Mouse (Mus musculus): ENCODE data around the gene Tspan7.
A peak's percentile ranks its signal among the peaks of the same experiment; 100 is the strongest.

The Tspan7 gene

DNA sequence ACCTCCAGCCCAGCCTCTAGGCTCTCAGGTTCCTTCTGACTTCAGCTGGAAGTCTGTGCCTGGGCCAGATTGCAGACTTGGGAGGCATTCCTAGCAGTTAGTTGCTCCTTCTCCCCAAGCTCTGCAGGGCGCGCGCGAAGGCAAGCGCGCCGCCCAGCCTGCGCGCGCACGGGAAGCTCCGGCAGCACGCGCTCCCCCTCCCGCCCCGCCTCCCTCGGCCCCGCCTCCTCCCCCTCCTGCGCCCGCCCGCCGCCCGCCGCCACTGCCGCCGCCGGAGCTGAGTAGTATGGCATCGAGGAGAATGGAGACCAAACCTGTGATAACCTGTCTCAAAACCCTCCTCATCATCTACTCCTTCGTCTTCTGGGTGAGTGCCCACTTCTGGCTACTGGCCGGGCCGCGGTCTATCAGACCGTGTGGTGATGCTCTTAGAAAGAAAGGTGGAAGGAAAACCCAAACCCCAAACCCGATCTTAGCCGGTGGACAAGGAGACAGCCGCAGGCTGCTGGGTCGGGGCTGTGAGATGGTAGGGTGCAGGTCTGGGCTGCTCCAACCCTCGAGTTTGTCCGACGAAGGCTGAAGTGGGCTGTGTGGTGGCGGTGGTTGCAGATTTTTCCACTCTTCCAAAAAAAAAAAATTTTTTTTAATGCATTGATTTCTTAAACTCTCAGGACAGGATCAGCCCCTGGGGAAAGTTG, at the start of gene Tspan7:
Gene Tspan7, plus strand, starts transcription at position 287 of the 698 bp plus-strand sequence.
- peak; percentile 74 for DNase-seq (ENCODE audit: low read depth, low spot score)

DNA sequence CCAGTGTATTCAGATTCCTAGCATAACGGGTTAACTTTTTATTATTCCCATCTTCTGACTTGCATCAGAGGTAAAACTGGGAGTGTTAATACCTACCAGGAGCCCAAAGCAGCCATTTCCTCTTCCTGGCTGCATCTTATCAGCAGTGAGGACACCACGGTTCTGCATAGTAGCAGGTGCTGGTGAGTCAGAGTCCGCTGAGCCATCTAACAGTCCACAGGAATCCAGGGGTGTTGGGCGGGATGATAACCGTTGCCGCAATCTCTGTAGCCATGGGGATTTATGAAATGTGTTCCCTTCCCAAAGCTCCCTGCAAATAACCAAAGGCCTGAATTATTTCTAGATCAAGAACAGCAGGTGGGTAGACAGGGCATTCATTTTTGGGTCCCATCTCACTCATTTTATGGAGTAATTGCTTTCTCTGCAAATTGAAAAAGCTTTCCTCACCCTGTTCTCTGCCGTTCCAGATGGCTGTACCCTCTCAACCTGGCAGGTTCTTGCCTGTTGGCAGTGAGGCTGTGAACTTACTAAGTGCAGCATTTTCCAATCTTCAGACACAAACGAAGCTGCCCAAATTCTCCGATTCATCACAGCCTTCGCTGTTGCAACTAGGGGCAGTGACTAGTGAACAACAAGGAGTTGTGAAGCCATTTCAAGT, 35.5 kb upstream of the Tspan7 start:
- DNase-seq (ENCODE audit: low read depth, low spot score), result no peak

DNA sequence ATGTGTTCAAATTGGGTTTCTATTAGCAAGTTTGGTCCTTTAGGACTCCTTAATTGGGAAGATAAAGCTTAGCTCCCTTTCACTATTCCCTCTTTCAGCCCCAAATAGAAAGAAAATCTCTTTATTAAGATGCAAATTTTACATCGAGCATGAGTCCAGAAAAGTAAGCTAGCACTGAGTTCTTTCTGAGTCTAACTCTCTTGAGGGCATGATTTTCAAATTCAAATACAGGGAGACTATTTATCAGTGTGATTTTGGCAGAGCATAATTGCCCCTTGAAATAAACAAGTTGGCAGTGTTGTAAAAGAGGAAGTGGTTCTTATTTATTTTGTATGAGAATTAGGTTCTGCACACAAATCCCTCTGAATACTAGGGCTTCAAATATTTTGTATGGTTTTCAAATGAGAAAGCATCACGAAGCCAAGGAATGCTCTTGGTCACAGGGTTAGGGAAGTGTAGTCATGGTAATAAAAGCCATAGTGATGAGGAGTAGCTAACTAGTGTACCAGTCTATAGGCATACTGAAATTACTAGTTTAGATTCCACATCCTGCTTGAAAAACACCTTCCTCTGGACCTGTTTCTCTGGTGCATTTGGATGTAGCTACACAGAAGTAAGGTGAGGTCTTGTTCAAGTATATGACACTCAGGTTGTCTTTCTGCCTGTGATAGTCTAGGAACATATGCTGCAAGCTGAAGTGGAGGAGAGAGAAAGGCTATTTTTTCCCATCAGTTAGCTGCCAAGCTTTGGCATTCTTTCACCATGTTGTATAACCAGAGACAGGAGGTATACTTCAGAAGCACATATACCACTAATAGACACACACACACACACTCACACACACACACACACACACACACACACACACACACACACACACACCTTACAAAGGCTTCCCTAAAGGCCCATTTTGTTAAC, 34.6 kb upstream of the Tspan7 start:
- DNase-seq (ENCODE audit: low read depth, low spot score), result no peak

DNA sequence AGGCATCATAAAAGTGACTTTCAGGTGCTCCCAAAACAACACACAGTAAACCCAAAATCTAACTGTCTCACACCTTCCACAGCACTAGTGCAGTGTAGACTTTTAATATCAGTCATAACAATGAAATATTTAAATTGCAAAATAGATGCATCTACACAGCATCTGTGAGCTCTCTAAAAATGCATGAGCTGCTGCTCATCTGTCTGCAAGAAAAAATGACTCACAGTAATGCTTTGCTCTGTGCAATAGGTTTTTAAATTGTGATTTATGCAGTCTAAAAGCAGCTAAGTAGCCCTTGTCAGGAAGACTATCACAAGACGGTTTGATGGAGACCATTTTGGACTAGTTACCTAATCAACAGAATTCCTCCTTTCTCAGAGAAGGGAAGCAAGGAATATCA, 31.2 kb upstream of the Tspan7 start:
- DNase-seq (ENCODE audit: low read depth, low spot score), result no peak

DNA sequence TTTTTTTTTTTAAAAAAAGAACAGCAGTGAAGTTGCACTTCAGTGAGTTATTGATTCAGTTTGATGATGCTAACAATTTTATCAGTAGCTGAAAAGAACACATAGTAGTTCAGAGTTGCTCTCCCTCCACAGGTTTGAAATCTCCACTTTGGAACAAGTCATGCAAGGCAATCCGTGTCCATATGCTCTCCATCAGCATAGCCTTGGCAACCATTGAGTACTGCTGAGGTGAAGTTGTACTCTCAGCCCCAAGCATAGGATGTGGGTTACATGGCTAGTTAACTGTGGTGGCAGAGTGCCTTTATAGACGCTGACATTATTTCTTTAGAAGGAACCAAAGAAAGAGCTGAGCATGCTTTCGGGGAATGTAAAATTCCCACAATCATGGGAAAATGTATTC, 27.7 kb upstream of the Tspan7 start:
- no peak for DNase-seq (ENCODE audit: low read depth, low spot score)

DNA sequence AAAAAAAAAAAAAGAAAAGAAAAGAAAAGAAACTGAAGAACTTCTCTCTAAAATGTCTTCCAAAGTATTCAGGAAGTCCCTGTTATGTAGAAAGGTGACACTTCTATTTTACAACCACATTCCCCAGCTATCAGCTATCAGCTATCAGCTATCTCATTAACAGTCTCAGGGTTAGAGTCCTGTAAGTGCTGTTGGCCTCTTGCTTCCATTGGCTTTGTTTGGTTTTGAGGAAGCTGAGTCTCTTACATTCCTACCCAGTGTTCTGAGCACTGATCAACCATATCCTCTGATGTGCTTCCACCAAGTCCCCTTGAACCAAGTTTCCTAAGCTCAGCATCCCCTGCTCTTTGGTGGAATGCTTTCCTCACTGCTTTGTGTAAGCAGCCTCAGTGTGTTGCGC, 7.9 kb upstream of the Tspan7 start:
- no peak for DNase-seq (ENCODE audit: low read depth, low spot score)

DNA sequence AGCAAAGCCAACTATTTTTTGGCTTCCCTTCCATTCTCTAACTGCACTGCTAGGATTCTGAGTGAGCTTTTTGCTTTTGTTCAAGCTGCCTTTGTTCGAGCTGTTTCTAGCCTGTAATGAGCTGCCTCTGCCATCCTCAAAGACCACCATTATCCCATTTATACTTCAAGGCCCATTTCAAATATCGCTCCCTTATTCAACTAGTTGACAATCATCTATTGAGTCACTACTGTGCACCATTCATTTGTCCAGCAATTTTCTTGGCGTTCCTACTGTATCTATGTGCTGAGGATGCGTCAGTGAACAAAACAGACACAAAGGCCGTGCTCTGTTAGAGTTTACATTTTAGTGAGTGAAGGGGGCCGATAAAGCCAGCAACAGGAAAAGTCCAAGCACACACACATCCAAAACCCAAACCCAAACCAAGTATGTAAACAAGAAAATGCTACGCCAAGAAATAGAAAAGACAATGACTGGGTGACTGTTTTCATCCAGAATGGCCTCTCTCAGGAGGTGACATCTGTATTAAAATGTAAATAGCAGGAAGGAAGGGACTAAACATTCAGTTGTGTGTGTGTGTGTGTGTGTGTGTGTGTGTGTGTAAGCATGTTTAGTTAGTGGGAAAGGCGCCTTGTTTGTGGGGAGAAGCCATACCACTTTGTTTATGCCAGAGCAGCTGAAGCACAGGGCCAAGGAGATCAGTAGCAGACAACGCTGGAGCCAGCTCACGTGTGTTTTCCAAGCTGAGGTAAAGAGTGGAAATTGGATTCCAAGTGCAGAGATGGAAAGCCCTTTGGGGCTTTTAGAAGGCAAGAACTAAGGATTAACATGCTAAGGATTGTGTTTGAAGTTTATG, 5.7 kb upstream of the Tspan7 start:
- DNase-seq (ENCODE audit: low read depth, low spot score), result no peak

DNA sequence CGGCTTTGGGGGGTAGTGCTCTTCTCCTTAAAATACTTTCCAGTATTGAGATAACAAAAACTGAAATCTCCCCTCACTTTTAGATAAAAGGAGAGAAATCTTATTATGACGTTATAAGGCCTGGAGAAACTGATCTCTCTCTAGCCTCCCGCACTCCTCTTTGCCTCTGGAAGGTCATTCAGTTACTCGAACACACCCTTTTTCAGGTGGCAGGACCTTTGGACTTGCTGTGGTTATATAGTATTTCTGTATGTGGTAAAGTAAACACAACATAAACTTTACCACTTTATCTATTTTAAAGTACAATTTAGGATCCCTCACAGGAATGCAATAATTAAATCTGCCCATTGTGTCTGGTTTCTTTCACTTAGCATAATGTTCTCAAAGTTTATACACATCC, 5.0 kb upstream of the Tspan7 start:
- DNase-seq (ENCODE audit: low read depth, low spot score), result no peak

DNA sequence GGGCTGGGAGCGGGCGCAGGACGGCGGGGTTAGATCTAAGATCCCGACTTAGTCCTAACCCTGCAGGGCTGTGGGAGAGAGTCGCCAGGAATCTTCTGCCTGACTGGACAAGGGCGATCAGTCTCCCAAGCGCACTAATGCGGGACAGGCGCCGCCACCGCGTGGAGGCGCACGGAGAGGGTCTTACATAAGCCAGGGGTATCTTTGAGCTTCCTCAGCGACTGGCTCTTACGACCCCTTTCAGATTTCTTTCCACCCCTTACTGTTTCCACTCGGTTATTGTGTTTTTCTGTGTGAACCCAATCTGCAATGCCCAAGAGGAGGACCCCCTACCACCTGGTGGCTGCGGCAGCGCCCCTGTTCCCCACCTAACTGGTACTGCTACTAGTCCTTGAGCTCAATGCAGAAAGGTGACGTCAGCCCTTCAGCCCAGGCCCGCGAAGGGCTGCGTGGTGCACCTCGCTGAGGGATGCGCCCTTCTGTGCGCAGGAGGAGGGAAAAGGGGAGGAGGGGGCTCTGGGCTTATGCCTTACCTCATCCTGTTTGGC, 780 bp downstream of the Tspan7 start:
- DNase-seq (ENCODE audit: low read depth, low spot score), result peak; percentile 69

DNA sequence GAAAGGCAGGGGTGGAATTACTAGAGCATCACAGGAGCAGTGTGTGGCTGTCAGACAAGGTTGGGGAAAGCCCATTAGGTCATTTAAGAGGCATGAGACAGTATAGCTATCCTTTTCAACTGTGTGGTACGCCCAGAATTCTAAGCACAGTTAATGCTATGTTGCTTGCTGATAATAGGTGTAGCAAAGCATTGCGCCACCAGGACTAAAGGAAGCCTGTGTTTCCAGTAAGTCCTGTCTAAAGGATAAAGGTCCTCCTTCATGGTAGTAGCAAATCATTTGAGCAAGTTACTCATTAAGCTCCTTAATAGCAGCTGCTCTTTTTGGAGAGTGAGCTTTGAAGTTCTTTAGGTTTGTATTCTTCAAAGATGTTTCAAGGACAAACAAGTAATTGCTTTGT, 13.6 kb downstream of the Tspan7 start:
- DNase-seq (ENCODE audit: low read depth, low spot score), result no peak

DNA sequence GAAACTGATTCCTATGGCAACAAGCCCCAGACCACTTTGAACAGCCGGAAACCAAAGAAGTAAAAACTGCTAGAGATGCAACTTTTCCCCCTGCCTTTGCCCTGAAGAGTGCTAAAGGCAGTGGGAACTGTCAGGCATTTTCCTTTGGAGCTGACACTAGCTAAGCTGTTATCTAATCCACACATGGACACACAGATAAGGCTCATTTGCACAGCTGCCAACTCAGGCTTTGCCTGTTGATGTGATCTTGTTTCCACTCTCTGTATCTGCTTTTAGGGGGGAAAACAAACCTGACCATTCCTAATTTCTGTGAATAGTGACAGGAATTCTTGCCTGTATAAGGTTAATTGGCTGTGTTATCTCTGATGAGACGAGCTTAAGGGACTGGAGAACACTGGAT, 17.7 kb downstream of the Tspan7 start:
- DNase-seq (ENCODE audit: low read depth, low spot score), result no peak

DNA sequence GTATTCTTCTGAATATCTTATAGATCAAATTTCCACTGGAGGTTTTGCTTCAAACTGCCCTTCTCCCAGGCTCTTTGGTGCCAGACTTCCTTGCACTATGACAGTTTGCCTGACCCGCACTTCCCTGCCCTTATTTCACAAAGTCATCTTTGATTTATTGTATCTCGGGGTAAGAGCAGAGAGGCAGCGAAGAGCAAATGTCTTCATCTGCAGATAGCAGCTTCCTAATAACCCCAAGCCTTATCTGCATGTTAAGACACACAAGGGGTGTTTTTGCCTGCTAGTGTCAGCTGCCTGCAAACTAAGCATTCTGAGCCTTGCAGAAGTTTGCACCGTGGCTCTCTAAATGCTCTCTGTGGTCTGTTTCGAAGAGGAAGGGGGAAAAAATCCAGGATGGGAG, 29.5 kb downstream of the Tspan7 start:
- DNase-seq (ENCODE audit: low read depth, low spot score), result no peak

DNA sequence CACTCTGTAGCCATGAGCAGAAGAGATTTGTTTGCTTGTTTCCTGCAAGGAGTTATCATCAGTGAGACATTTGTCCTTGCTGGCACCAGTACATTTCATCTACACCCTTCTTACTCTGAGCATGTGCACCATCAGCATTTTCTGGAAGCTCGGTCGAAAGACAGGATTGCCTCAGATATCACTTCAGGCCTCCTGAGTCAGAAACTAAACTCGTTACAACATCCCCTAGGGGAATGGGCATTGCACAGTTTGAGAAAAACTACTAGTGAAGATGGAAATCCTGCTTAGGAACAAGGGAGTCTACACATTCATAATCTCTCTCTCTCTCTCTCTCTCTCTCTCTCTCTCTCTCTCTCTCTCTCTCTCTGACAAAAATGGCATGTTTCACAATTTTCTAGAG, 30.0 kb downstream of the Tspan7 start:
- DNase-seq (ENCODE audit: low read depth, low spot score), result no peak

DNA sequence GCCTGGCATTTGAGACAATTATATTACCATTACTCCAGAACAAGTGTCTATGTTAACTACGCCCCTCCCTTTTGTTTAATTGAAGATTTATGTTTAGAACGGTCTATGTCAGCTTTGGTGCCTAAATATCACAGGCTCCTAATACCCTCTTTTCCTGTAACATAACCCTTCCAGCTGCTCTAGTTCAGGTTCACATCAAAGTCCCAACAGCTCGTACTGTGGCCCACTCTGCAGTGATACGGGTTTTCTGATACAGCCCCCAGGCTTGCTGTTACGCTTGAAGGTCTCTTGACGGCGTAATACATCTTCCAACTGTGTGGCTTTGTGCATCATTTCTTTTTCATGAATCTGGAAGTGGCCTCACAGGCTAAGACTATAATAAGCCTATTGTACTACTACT, 31.5 kb downstream of the Tspan7 start:
- no peak for DNase-seq (ENCODE audit: low read depth, low spot score)

DNA sequence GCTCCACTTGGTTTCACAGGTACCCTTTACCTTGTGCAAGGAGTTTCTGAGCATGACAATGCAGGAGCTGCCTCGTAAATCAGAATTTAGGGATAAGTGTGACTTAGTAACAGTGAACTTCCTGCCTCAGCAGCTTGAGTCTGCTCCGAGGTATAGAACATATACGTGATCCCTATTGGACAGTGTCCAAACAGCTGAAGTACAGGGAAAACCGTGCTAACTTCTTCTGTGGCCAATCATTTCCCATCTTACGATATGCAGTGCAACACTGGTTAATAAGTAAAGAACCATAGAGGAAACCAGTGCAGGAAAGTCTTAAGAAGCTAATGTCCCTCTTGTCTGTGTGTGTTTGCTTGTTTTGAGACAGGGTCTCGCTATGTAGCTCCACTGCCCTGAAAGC, 32.0 kb downstream of the Tspan7 start:
- DNase-seq (ENCODE audit: low read depth, low spot score), result no peak

DNA sequence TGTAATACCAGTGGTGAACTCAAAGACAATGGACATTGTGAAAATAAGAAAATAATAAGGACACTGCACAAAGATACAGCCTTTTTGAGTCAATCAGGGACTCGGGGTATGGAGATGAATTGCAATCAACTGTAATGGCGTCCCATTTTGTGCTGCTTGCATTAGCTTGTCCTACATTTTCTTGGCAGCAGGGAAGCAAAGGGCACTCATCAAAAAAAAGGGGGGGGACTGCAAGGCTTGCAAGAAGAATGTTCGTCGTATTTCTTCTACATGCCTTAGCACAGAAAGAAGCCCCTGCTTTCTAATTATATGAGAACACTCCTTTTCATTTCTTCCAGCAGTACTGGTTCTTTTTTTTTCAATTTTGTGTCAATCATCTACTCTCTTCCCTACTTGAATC, 32.8 kb downstream of the Tspan7 start:
- no peak for DNase-seq (ENCODE audit: low read depth, low spot score)

DNA sequence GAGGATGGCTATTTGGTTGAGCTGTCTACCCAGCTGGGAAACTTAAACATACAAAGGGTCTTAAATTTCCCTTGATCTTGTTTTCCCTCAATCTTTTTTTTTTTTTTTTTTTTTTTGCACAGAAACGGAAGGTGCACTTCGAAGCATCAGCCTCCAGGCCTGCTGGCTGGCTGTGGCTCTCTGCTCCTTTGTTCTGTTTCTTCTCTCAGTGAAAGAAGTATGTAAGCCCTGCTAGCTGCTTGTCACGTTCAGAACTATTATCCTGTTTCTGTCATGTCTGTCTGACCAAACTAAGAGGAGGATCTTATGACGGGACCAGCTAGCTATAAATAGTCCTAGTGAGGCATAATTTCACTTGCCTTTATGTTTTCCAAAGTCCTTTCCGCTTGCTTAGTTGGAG, 33.6 kb downstream of the Tspan7 start:
- no peak for DNase-seq (ENCODE audit: low read depth, low spot score)

DNA sequence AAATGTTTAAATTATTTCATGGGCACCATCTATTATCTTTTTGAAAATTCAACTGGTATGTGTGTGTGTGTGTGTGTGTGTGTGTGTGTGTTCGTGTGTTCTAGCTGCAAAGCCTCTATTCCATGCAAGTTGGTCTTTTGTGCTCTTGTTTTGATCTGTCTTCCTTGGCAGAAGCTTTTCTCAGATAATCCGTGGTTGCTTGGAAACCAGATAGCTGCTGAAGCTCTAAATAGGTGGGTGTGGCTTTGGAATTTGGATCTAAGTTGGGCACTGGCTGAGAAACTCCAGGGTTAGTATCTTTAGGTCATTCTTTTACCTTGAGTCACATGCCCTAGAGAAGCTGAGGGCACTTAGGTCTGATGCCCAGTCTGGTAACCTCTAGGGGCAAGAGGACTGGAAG, 50.5 kb downstream of the Tspan7 start:
- DNase-seq (ENCODE audit: low read depth, low spot score), result no peak

DNA sequence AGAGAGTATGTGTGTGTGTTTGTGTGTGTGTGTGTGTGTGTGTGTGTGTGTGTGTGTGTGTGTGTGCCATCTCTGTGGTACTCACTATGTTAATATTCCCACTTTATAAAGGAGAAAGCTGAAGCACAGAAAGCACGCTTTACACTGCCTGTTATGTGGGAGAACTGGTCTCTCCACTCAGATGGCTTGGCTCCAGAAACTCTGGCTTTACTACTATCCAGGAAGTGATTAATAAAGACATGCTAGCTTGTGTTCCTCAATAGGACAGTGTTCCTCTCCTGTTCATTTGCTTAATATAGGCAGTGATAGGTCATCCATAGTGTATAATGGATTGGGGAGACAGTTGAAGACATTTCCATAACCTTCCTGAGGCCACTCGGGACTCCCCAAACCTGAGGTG, 54.1 kb downstream of the Tspan7 start:
- DNase-seq (ENCODE audit: low read depth, low spot score), result no peak

DNA sequence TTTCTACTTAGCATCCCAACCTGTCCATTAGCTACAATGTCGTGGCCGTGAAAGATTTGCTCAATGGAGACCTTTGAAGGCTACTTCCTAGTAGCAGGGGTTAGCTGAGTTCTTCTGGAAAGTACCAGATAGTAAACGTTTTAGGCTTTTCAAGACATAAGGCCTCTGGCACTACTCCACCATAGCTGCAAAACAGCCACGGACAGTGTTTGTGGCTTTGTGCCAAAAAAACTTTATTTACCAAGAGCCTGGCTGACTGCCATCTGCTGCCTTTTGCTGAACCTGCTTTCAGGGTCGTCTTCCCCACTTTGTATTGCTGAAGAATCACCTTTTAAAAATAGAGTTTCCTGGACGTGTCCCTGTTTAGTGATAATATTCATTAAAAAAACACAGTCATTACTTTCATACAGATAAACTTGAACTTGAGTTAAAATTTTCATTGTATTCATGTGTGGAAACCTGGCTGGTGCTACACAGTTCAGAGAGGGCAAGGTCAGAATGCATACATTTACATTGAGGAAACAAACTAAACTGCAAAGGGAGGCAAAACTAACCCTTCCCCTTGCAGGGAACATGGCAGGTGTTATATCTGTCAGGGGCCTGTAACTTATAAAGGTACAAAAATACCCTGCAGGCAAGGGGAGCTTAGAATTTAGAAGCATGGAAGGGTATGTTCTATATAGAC, 54.7 kb downstream of the Tspan7 start:
- no peak for DNase-seq (ENCODE audit: low read depth, low spot score)

DNA sequence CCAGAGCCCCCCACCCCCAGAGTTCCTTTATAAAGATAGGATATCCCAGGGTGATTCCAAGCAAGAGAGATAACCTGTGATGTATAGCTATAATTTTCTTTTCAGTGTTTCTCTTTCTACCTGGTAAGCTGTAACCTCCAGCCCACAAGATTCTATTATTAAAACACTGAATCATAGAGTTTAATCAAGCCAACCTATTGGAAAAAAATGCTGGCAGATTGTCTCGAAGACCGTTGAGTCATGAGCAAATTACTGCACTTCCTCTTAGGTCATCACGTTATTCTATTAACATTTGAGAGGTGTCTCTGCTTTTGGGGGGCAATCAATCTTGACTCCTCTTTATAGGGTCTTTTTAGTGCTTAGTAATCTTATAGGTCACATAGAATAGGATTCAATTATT, 61.9 kb downstream of the Tspan7 start:
- DNase-seq (ENCODE audit: low read depth, low spot score), result no peak

All from mesoderm, embryonic 11.5 days (tissue).